Mouse (Mus musculus): ENCODE data around the gene B630019K06Rik. TPM values are rescaled to one million over a fixed set of nuclear protein-coding genes. Genes with fewer than 3 reads are reported as not detected.
A peak's percentile ranks its signal among the peaks of the same experiment; 100 is the strongest.

The B630019K06Rik gene
- polyA plus RNA-seq, 1 experiment = 0.97 TPM

GRCm38 (mm10) chrX:8893182-8893651 is 1.0 kb downstream of the B630019K06Rik start:
- H3K27me3 ChIP-seq (replicated peaks; ENCODE audit: control insufficient read depth, insufficient read depth, low read length) = no peaks in the 10 kb centered on the region
- no peak for DNase-seq
- TF ChIP-seq POLR2A (IDR thresholded peaks at IDR 0.05; ENCODE audit: low read depth, low read length) = no peak
- TF ChIP-seq CTCF (conservative IDR thresholded peaks at IDR 0.05; ENCODE audit: insufficient read depth, insufficient read length, low read depth, low read length) = no peak
- no peak overlapping the region for H3K27ac ChIP-seq (ENCODE audit: insufficient read depth, low read depth, low read length)
- H3K36me3 ChIP-seq (ENCODE audit: control insufficient read depth, insufficient read depth, low read length) = no peaks in the 10 kb centered on the region
- H3K4me1 ChIP-seq (ENCODE audit: control insufficient read depth, insufficient read depth, low read length) = no peaks in the 10 kb centered on the region
- WGBS = 2% methylated on average over 22 of the region's 42 CpGs
- peak overlapping the region; percentile 80 for H3K4me3 ChIP-seq (ENCODE audit: insufficient read depth, low read depth, low read length)

DNA sequence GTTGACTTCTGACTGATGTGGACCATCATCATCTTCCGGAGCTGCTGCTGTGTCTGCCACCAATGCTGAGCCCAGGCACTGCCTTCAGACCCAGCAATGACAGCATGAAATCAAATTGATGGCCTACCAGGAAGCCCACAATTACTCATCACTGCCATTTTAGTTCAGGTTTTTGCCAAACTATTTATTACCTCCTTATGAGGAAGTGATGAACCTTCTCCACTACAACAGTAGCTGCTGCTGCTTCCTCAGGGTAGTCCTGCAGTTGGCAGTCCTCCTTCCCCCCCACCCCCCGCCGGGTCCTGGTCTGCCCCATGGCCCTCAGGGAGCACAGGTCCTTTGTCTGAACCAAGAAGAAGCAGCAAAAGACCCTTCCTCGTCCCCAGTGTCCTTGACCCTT is 8.6 kb downstream of the B630019K06Rik start:
- DNase-seq = no peak

GRCm38 (mm10) chrX:8901906-8902472 is 9.8 kb downstream of the B630019K06Rik start:
- no peak for TF ChIP-seq POLR2A (IDR thresholded peaks at IDR 0.05; ENCODE audit: low read depth, low read length)
- TF ChIP-seq CTCF (conservative IDR thresholded peaks at IDR 0.05; ENCODE audit: insufficient read depth, insufficient read length, low read depth, low read length) = no peak
- H3K4me3 ChIP-seq (ENCODE audit: insufficient read depth, low read depth, low read length) = no peak overlapping the region
- H3K4me1 ChIP-seq (ENCODE audit: control insufficient read depth, insufficient read depth, low read length) = no peaks in the 10 kb centered on the region
- no peak for DNase-seq
- WGBS = 28% methylated on average over 7 of the region's 7 CpGs
- H3K27ac ChIP-seq (ENCODE audit: insufficient read depth, low read depth, low read length) = no peak overlapping the region
- H3K27me3 ChIP-seq (replicated peaks; ENCODE audit: control insufficient read depth, insufficient read depth, low read length) = no peaks in the 10 kb centered on the region
- no peaks in the 10 kb centered on the region for H3K36me3 ChIP-seq (ENCODE audit: control insufficient read depth, insufficient read depth, low read length)

More for the DNA sequence above, 8.6 kb downstream of the B630019K06Rik start:
- H3K4me3 ChIP-seq (ENCODE audit: insufficient read depth, low read depth, low read length) = no peak overlapping the region
- no peaks in the 10 kb centered on the region for H3K36me3 ChIP-seq (ENCODE audit: control insufficient read depth, insufficient read depth, low read length)
- TF ChIP-seq POLR2A (IDR thresholded peaks at IDR 0.05; ENCODE audit: low read depth, low read length) (no peak), CTCF (conservative IDR thresholded peaks at IDR 0.05; ENCODE audit: insufficient read depth, insufficient read length, low read depth, low read length) (no peak)
- WGBS = 73% methylated on average over 4 of the region's 4 CpGs
- H3K27ac ChIP-seq (ENCODE audit: insufficient read depth, low read depth, low read length) = no peak overlapping the region
- no peaks in the 10 kb centered on the region for H3K4me1 ChIP-seq (ENCODE audit: control insufficient read depth, insufficient read depth, low read length)
- H3K27me3 ChIP-seq (replicated peaks; ENCODE audit: control insufficient read depth, insufficient read depth, low read length) = no peaks in the 10 kb centered on the region

- no peak overlapping the region for H3K4me3 ChIP-seq (ENCODE audit: insufficient read depth, low read depth, low read length)
These were observed 28.9 kb downstream of the B630019K06Rik start for GRCm38 (mm10) chrX:8921080-8921479.

GRCm38 (mm10) chrX:8921813-8922607 is 29.8 kb downstream of the B630019K06Rik start:
- TF ChIP-seq POLR2A (IDR thresholded peaks at IDR 0.05; ENCODE audit: low read depth, low read length) (no peak), CTCF (conservative IDR thresholded peaks at IDR 0.05; ENCODE audit: insufficient read depth, insufficient read length, low read depth, low read length) (peak; percentile 37; the same call in 1 of the 2 replicates)
- no peaks in the 10 kb centered on the region for H3K4me1 ChIP-seq (ENCODE audit: control insufficient read depth, insufficient read depth, low read length)
- no peak overlapping the region for H3K27ac ChIP-seq (ENCODE audit: insufficient read depth, low read depth, low read length)
- no peaks in the 10 kb centered on the region for H3K36me3 ChIP-seq (ENCODE audit: control insufficient read depth, insufficient read depth, low read length)
- no peak for DNase-seq
- H3K27me3 ChIP-seq (replicated peaks; ENCODE audit: control insufficient read depth, insufficient read depth, low read length) = no peaks in the 10 kb centered on the region
- WGBS = 44% methylated on average over 9 of the region's 9 CpGs
- no peak overlapping the region for H3K4me3 ChIP-seq (ENCODE audit: insufficient read depth, low read depth, low read length)

More at GRCm38 (mm10) chrX:8921080-8921479, 28.9 kb downstream of the B630019K06Rik start:
- WGBS = 68% methylated on average over 4 of the region's 4 CpGs
- DNase-seq = no peak
- no peak for TF ChIP-seq CTCF (conservative IDR thresholded peaks at IDR 0.05; ENCODE audit: insufficient read depth, insufficient read length, low read depth, low read length)
- no peak for TF ChIP-seq POLR2A (IDR thresholded peaks at IDR 0.05; ENCODE audit: low read depth, low read length)
- Histone ChIP-seq H3K4me1 (ENCODE audit: control insufficient read depth, insufficient read depth, low read length) (no peaks in the 10 kb centered on the region), H3K27me3 (replicated peaks; ENCODE audit: control insufficient read depth, insufficient read depth, low read length) (no peaks in the 10 kb centered on the region), H3K27ac (ENCODE audit: insufficient read depth, low read depth, low read length) (no peak overlapping the region), H3K36me3 (ENCODE audit: control insufficient read depth, insufficient read depth, low read length) (no peaks in the 10 kb centered on the region)

GRCm38 (mm10) chrX:8927308-8927707 is 35.1 kb downstream of the B630019K06Rik start:
- no peak for TF ChIP-seq CTCF (conservative IDR thresholded peaks at IDR 0.05; ENCODE audit: insufficient read depth, insufficient read length, low read depth, low read length)
- no peak for DNase-seq
- Histone ChIP-seq H3K4me3 (ENCODE audit: insufficient read depth, low read depth, low read length) (no peak overlapping the region), H3K4me1 (ENCODE audit: control insufficient read depth, insufficient read depth, low read length) (no peaks in the 10 kb centered on the region), H3K27ac (ENCODE audit: insufficient read depth, low read depth, low read length) (no peak overlapping the region), H3K27me3 (replicated peaks; ENCODE audit: control insufficient read depth, insufficient read depth, low read length) (no peaks in the 10 kb centered on the region), H3K36me3 (ENCODE audit: control insufficient read depth, insufficient read depth, low read length) (no peaks in the 10 kb centered on the region)
- WGBS = 15% methylated on average over 4 of the region's 4 CpGs

- no peaks in the 10 kb centered on the region for H3K27me3 ChIP-seq (replicated peaks; ENCODE audit: control insufficient read depth, insufficient read depth, low read length)
- DNase-seq = no peak
- no peaks in the 10 kb centered on the region for H3K4me1 ChIP-seq (ENCODE audit: control insufficient read depth, insufficient read depth, low read length)
- 82% methylated on average over 8 of the region's 8 CpGs for WGBS
- H3K4me3 ChIP-seq (ENCODE audit: insufficient read depth, low read depth, low read length) = no peak overlapping the region
- no peak for TF ChIP-seq CTCF (conservative IDR thresholded peaks at IDR 0.05; ENCODE audit: insufficient read depth, insufficient read length, low read depth, low read length)
- no peak for TF ChIP-seq POLR2A (IDR thresholded peaks at IDR 0.05; ENCODE audit: low read depth, low read length)
- H3K27ac ChIP-seq (ENCODE audit: insufficient read depth, low read depth, low read length) = no peak overlapping the region
- H3K36me3 ChIP-seq (ENCODE audit: control insufficient read depth, insufficient read depth, low read length) = no peaks in the 10 kb centered on the region
These were observed 51.9 kb downstream of the B630019K06Rik start for GRCm38 (mm10) chrX:8944041-8944440.

Other genes starting within 250 kb of the B630019K06Rik start
- not detected in 2 replicates for gene Ssxb8, start 201.5 kb upstream of the B630019K06Rik start, polyA plus RNA-seq (2012; rRNA removed)
- gene Ssx9, start 143.9 kb upstream of the B630019K06Rik start, polyA plus RNA-seq (2012; rRNA removed) = not detected in 2 replicates
- gene Ssxb5, start 88.7 kb upstream of the B630019K06Rik start, polyA plus RNA-seq (2012; rRNA removed) = not detected in 2 replicates
- gene Gm6592, start 48.4 kb upstream of the B630019K06Rik start, polyA plus RNA-seq (2012; rRNA removed) = not detected in 2 replicates
- gene Gm5751, start 18.1 kb upstream of the B630019K06Rik start, polyA plus RNA-seq (2012; rRNA removed) = not detected in 2 replicates
- not detected in 2 replicates for gene Fthl17b, start 70.6 kb downstream of the B630019K06Rik start, polyA plus RNA-seq (2012; rRNA removed)
- gene Fthl17c, start 84.2 kb downstream of the B630019K06Rik start, polyA plus RNA-seq (2012; rRNA removed) = not detected in 2 replicates
- not detected in 2 replicates for gene Fthl17d, start 94.4 kb downstream of the B630019K06Rik start, polyA plus RNA-seq (2012; rRNA removed)
- gene Fthl17e, start 141.1 kb downstream of the B630019K06Rik start, polyA plus RNA-seq (2012; rRNA removed) = not detected in 2 replicates
- not detected in 2 replicates for gene Fthl17f, start 170.6 kb downstream of the B630019K06Rik start, polyA plus RNA-seq (2012; rRNA removed)
- not detected in 2 replicates for gene 4930402K13Rik, start 212.2 kb downstream of the B630019K06Rik start, polyA plus RNA-seq (2012; rRNA removed)